Mouse (Mus musculus) liver, postnatal 0 days (tissue): ENCODE data around the gene Prlhr.

Experiments used
- CTCF ChIP-seq: sonication (generic); IDR thresholded peaks from 2 replicates; pipeline ENCODE4 v1.5.1; 2016; ENCODE audit warnings: antibody characterized with exemption, low read depth
- EP300 ChIP-seq: IDR thresholded peaks from 2 replicates; pipeline ENCODE4 v1.6.1; 2016; ENCODE audit warnings: antibody characterized with exemption, low read depth, mild to moderate bottlenecking

DNA sequence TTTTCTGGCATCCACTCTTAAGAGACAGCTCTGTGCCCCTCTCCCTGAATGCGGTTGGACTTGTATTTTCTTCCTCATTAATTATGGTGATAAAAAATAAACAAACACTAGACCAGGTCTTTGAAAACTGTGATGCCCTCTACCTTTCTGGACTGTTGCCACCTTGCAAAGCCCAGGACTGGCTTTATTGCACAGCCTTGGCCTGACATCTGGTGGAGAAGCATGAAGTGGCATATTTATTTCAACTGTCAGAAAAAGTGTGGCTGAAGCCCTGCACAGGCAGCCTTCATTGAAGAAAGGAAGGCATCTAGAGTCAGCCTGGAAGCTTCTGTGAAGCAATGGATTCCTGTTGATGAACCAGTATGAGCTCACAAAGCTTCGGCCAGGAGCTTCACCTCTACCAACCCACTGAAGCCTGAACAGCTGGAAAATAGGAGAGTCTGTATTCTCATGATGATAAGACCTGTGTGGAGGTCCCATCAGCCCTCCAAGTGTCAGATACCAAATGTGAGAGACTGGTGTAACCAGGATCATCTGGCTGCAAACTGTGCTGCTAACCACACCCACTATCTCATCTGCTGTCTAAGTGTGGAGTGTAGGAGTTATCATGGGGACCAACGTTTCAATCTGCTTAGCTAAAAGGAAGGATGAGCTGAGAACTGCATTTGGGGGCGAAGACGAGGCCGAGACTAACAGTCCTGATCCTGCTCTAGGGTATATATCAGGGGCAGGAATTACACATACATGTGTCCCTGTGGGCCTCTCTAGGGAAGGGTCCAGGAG is 35.6 kb downstream of the Prlhr start:
- TF ChIP-seq EP300 (no peak), CTCF (peak; percentile 27; the same call in 1 of the 2 replicates)
